Mouse (Mus musculus): ENCODE data around the gene Irf2bp2. TPM values are rescaled to one million over a fixed set of nuclear protein-coding genes. Genes with fewer than 3 reads are reported as not detected.
A peak's percentile ranks its signal among the peaks of the same experiment; 100 is the strongest.

The Irf2bp2 gene
- polyA plus RNA-seq, 1 experiment from 2014 or later = 12.1 TPM

DNA sequence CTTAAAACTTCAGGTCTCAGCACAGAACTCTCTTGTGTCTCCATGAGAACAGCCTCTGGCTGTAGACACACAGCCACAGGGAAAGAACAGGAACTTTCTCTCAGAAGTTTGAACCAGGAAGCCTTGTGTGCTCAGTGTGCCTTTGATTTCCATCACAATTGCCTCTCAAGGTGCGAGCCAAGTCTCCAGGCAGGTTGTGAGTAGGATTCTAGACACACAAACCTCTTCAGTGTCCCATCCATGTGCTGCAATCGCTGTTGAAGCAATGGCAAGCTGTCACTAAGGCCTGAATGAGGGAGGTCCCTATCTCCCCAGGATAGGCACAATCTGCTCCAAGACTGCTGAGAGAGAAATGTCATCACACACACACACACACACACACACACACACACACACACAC, 10.8 kb downstream of the Irf2bp2 start:
- Histone ChIP-seq H3K4me2 (replicated peaks; ENCODE audit: low read depth, low read length) (no peak overlapping the region), H3K9me3 (ENCODE audit: low read length) (peaks cover 4% of the 10 kb centered on the region), H3K27me3 (ENCODE audit: insufficient read depth, low read length) (no peaks in the 10 kb centered on the region), H3K4me3 (ENCODE audit: low read length) (no peak overlapping the region), H3K27ac (ENCODE audit: low read length) (peak overlapping the region; percentile 99), H3K36me3 (ENCODE audit: insufficient read depth, low read length) (peaks cover 13% of the 10 kb centered on the region; the same call in 1 of the 2 replicates), H3K4me1 (ENCODE audit: insufficient read depth, low read length) (peaks cover 51% of the 10 kb centered on the region), H3K9ac (replicated peaks; ENCODE audit: low read length) (no peak overlapping the region)
- 48% methylated on average over 2 of the region's 2 CpGs for WGBS
- ATAC-seq (ENCODE audit: low FRiP score, low TSS enrichment) = no peak

- H3K27me3 ChIP-seq (ENCODE audit: insufficient read depth, low read length) = no peaks in the 10 kb centered on the region
- peak overlapping the region; percentile 99; the same call in 1 of the 2 replicates for H3K27ac ChIP-seq (ENCODE audit: low read length)
- no peak overlapping the region for H3K9ac ChIP-seq (replicated peaks; ENCODE audit: low read length)
- H3K4me1 ChIP-seq (ENCODE audit: insufficient read depth, low read length) = peaks cover 46% of the 10 kb centered on the region
- H3K36me3 ChIP-seq (ENCODE audit: insufficient read depth, low read length) = peaks cover 13% of the 10 kb centered on the region; the same call in 1 of the 2 replicates
- no peak for ATAC-seq (ENCODE audit: low FRiP score, low TSS enrichment)
- no peak overlapping the region for H3K4me3 ChIP-seq (ENCODE audit: low read length)
- no peak overlapping the region for H3K4me2 ChIP-seq (replicated peaks; ENCODE audit: low read depth, low read length)
- H3K9me3 ChIP-seq (ENCODE audit: low read length) = peaks cover 4% of the 10 kb centered on the region
- 49% methylated on average over 6 of the region's 6 CpGs for WGBS
Measured at GRCm38 (mm10) chr8:126582509-126582908, 11.3 kb downstream of the Irf2bp2 start.

GRCm38 (mm10) chr8:126581662-126582061, 12.1 kb downstream of the Irf2bp2 start:
- H3K4me3 ChIP-seq (ENCODE audit: low read length) = no peak overlapping the region
- WGBS = 96% methylated on average over 6 of the region's 6 CpGs
- no peaks in the 10 kb centered on the region for H3K27me3 ChIP-seq (ENCODE audit: insufficient read depth, low read length)
- no peak for ATAC-seq (ENCODE audit: low FRiP score, low TSS enrichment)
- peaks cover 8% of the 10 kb centered on the region; the same call in 1 of the 2 replicates for H3K36me3 ChIP-seq (ENCODE audit: insufficient read depth, low read length)
- H3K4me1 ChIP-seq (ENCODE audit: insufficient read depth, low read length) = peaks cover 38% of the 10 kb centered on the region
- H3K9ac ChIP-seq (replicated peaks; ENCODE audit: low read length) = no peak overlapping the region
- H3K4me2 ChIP-seq (replicated peaks; ENCODE audit: low read depth, low read length) = no peak overlapping the region
- no peak overlapping the region for H3K27ac ChIP-seq (ENCODE audit: low read length)
- peaks cover 4% of the 10 kb centered on the region for H3K9me3 ChIP-seq (ENCODE audit: low read length)

DNA sequence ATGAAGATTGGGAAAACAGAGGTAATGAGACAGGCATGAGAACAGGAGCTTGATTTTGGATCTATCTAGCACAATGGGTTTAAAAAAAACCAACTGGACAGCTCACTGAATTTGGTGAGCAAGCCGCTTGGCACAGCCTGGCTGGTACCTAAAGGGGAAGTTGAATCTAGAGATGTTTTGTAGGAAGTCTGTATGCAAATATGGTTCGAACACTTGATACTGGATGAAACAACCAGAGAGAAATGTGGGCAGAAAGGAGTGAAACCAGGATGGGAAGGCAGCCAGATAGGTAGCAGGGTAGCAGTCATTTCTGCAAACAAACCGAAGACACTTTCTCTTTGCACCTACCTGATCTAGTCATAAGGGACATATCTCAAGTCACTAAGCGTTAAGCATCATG, 13.0 kb downstream of the Irf2bp2 start:
- H3K4me3 ChIP-seq (ENCODE audit: low read length) = no peak overlapping the region
- H3K9me3 ChIP-seq (ENCODE audit: low read length) = peaks cover 4% of the 10 kb centered on the region
- H3K27ac ChIP-seq (ENCODE audit: low read length) = no peak overlapping the region
- no peaks in the 10 kb centered on the region for H3K27me3 ChIP-seq (ENCODE audit: insufficient read depth, low read length)
- no peak for ATAC-seq (ENCODE audit: low FRiP score, low TSS enrichment)
- no peak overlapping the region for H3K9ac ChIP-seq (replicated peaks; ENCODE audit: low read length)
- H3K4me2 ChIP-seq (replicated peaks; ENCODE audit: low read depth, low read length) = no peak overlapping the region
- H3K36me3 ChIP-seq (ENCODE audit: insufficient read depth, low read length) = peaks cover 6% of the 10 kb centered on the region; the same call in 1 of the 2 replicates
- WGBS = 95% methylated on average over 4 of the region's 4 CpGs
- H3K4me1 ChIP-seq (ENCODE audit: insufficient read depth, low read length) = peaks cover 30% of the 10 kb centered on the region

GRCm38 (mm10) chr8:126580086-126580485, 13.7 kb downstream of the Irf2bp2 start:
- Histone ChIP-seq H3K4me3 (ENCODE audit: low read length) (no peak overlapping the region), H3K9me3 (ENCODE audit: low read length) (peaks cover 4% of the 10 kb centered on the region), H3K27ac (ENCODE audit: low read length) (no peak overlapping the region), H3K27me3 (ENCODE audit: insufficient read depth, low read length) (no peaks in the 10 kb centered on the region), H3K4me1 (ENCODE audit: insufficient read depth, low read length) (peaks cover 23% of the 10 kb centered on the region), H3K9ac (replicated peaks; ENCODE audit: low read length) (no peak overlapping the region), H3K36me3 (ENCODE audit: insufficient read depth, low read length) (no peaks in the 10 kb centered on the region), H3K4me2 (replicated peaks; ENCODE audit: low read depth, low read length) (no peak overlapping the region)
- no peak for ATAC-seq (ENCODE audit: low FRiP score, low TSS enrichment)
- 94% methylated on average over 1 of the region's 1 CpGs for WGBS

DNA sequence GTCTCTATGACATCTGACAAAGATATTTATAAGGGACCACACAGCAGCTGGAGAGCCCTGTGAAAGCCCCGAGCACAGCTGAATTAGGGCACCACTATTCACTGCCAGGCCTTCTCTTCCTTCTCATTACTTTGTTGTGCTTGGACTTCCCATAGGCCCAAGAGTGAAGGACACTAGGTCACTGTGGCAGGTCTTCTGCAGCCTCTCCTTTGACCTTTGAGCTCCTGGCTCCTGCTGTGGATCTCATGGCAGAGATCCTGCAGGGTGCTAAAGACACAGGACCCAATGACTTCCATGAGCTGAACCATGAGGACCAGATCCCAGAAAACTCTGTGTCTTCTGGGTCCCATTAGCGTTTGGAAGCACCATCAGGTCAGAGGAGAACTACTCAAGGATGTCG, 15.1 kb downstream of the Irf2bp2 start:
- H3K4me3 ChIP-seq (ENCODE audit: low read length) = no peak overlapping the region
- H3K27me3 ChIP-seq (ENCODE audit: insufficient read depth, low read length) = no peaks in the 10 kb centered on the region
- no peaks in the 10 kb centered on the region for H3K36me3 ChIP-seq (ENCODE audit: insufficient read depth, low read length)
- peaks cover 10% of the 10 kb centered on the region for H3K4me1 ChIP-seq (ENCODE audit: insufficient read depth, low read length)
- H3K27ac ChIP-seq (ENCODE audit: low read length) = no peak overlapping the region
- no peak for ATAC-seq (ENCODE audit: low FRiP score, low TSS enrichment)
- H3K9ac ChIP-seq (replicated peaks; ENCODE audit: low read length) = no peak overlapping the region
- no peak overlapping the region for H3K4me2 ChIP-seq (replicated peaks; ENCODE audit: low read depth, low read length)
- H3K9me3 ChIP-seq (ENCODE audit: low read length) = peaks cover 4% of the 10 kb centered on the region
- 82% methylated on average over 3 of the region's 3 CpGs for WGBS

GRCm38 (mm10) chr8:126576919-126577318, 16.9 kb downstream of the Irf2bp2 start:
- no peak for ATAC-seq (ENCODE audit: low FRiP score, low TSS enrichment)
- WGBS = 89% methylated on average over 8 of the region's 8 CpGs
- no peaks in the 10 kb centered on the region for H3K27me3 ChIP-seq (ENCODE audit: insufficient read depth, low read length)

GRCm38 (mm10) chr8:126576086-126576485, 17.7 kb downstream of the Irf2bp2 start:
- no peak overlapping the region for H3K4me3 ChIP-seq (ENCODE audit: low read length)
- H3K27me3 ChIP-seq (ENCODE audit: insufficient read depth, low read length) = no peaks in the 10 kb centered on the region
- H3K4me1 ChIP-seq (ENCODE audit: insufficient read depth, low read length) = peaks cover under 1% of the 10 kb centered on the region; the same call in 1 of the 2 replicates
- H3K9ac ChIP-seq (replicated peaks; ENCODE audit: low read length) = no peak overlapping the region
- H3K36me3 ChIP-seq (ENCODE audit: insufficient read depth, low read length) = no peaks in the 10 kb centered on the region
- ATAC-seq (ENCODE audit: low FRiP score, low TSS enrichment) = no peak
- H3K4me2 ChIP-seq (replicated peaks; ENCODE audit: low read depth, low read length) = no peak overlapping the region
- H3K27ac ChIP-seq (ENCODE audit: low read length) = no peak overlapping the region
- peaks cover 4% of the 10 kb centered on the region for H3K9me3 ChIP-seq (ENCODE audit: low read length)

More at GRCm38 (mm10) chr8:126576919-126577318, 16.9 kb downstream of the Irf2bp2 start:
- H3K4me2 ChIP-seq (replicated peaks; ENCODE audit: low read depth, low read length) = no peak overlapping the region
- H3K4me1 ChIP-seq (ENCODE audit: insufficient read depth, low read length) = no peaks in the 10 kb centered on the region
- H3K4me3 ChIP-seq (ENCODE audit: low read length) = no peak overlapping the region
- peaks cover 4% of the 10 kb centered on the region for H3K9me3 ChIP-seq (ENCODE audit: low read length)
- H3K36me3 ChIP-seq (ENCODE audit: insufficient read depth, low read length) = no peaks in the 10 kb centered on the region
- H3K9ac ChIP-seq (replicated peaks; ENCODE audit: low read length) = no peak overlapping the region
- H3K27ac ChIP-seq (ENCODE audit: low read length) = no peak overlapping the region

DNA sequence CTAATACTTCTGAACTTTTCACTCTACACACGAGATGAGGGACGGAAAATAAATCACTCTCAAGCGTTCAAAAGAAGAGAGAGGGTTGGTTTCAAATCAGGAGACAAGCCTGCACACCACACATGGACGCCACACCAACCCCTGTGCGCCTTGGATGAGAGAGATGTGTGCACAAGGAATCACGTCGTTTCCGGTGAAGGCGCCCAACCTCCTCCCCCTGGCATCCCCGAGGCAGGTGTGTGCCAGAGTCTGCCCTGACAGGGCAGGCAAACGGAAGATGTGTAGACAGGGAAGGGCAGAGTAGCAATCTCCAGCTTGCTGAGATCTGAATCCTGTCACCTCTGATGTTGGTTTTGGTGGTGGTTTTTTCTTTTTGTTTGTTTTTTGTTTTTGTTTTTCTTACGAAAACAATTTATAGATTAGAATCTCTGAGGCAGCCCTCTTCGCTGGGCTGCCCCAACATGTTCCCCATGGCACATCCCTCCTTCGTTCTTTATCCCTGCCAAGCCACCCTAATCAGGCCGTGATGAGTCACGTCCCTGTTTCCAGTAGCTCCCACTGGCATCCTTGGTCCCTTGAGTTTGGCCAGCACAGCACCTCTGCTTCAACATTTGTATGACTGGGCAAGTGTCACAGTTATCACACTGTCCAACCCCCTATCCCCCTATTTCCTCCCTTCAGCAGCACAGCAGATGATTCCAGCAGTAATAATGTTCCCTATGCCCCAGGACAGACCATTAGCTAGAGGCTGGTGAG, 18.7 kb downstream of the Irf2bp2 start:
- Histone ChIP-seq H3K4me1 (ENCODE audit: insufficient read depth, low read length) (peaks cover 5% of the 10 kb centered on the region; the same call in 1 of the 2 replicates), H3K4me3 (ENCODE audit: low read length) (no peak overlapping the region), H3K36me3 (ENCODE audit: insufficient read depth, low read length) (no peaks in the 10 kb centered on the region), H3K4me2 (replicated peaks; ENCODE audit: low read depth, low read length) (no peak overlapping the region), H3K9me3 (ENCODE audit: low read length) (no peaks in the 10 kb centered on the region; the same call in 1 of the 2 replicates), H3K9ac (replicated peaks; ENCODE audit: low read length) (no peak overlapping the region), H3K27ac (ENCODE audit: low read length) (no peak overlapping the region), H3K27me3 (ENCODE audit: insufficient read depth, low read length) (no peaks in the 10 kb centered on the region)
- WGBS = 79% methylated on average over 16 of the region's 16 CpGs
- no peak for ATAC-seq (ENCODE audit: low FRiP score, low TSS enrichment)

GRCm38 (mm10) chr8:126573878-126574277, 19.9 kb downstream of the Irf2bp2 start:
- Histone ChIP-seq H3K9me3 (ENCODE audit: low read length) (no peaks in the 10 kb centered on the region), H3K9ac (replicated peaks; ENCODE audit: low read length) (no peak overlapping the region), H3K4me2 (replicated peaks; ENCODE audit: low read depth, low read length) (no peak overlapping the region), H3K27me3 (ENCODE audit: insufficient read depth, low read length) (no peaks in the 10 kb centered on the region), H3K4me3 (ENCODE audit: low read length) (no peak overlapping the region), H3K4me1 (ENCODE audit: insufficient read depth, low read length) (peaks cover 5% of the 10 kb centered on the region; the same call in 1 of the 2 replicates), H3K36me3 (ENCODE audit: insufficient read depth, low read length) (no peaks in the 10 kb centered on the region), H3K27ac (ENCODE audit: low read length) (no peak overlapping the region)
- 82% methylated on average over 4 of the region's 4 CpGs for WGBS
- ATAC-seq (ENCODE audit: low FRiP score, low TSS enrichment) = no peak

Measured in kidney, embryonic 16.5 days (tissue).